Comparison of ENCODE assay signal across 18 mouse cellular contexts in the genomic region with DNA sequence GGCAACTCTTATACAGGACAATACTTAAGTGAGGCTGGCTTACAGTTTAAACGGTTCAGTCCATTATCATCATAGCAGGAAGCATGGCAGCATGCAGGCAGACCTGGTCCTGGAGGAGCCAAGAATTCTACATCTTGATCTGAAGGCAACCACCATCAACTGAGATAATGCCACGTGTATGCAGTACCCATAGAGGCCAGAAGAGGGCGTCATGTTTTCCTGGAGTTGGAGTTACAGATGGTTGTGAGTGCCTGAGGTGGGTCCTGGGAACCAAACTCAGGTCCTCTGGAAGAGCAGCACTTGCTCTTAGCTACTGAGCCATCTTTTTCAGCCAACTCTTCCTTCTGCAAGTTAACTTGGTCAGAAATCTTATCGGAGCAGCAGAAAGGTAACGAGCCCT.
A peak's percentile ranks its signal among the peaks of the same experiment; 100 is the strongest.
DNase-seq lines count a peak whose midpoint lies in the region; ATAC-seq and TF ChIP-seq lines count a peak whose summit lies in the region.
"Had no signal": no experiment of that assay in that cellular context is flagged by ENCODE, and none has a peak within 500 bp of the region (broad histone marks: within the 10 kb centered on the region; RNA-seq: fewer than 3 reads in every experiment).

No protein-coding gene starts in this region.

- WGBS in heart, adult 2 months = 77% methylated on average over 5 of the region's 5 CpGs
- 83% methylated on average over 5 of the region's 5 CpGs for WGBS in liver, postnatal 0 days (ENCODE audit: insufficient replicate concordance)
- 80% methylated on average over 5 of the region's 5 CpGs for WGBS in liver, embryonic 11.5 days

- TF ChIP-seq EP300 in heart, adult 2 months (IDR thresholded peaks at IDR 0.05; ENCODE audit: insufficient read depth, low read depth, low read length) = no peak
- TF ChIP-seq EP300 in liver, postnatal 0 days (IDR thresholded peaks at IDR 0.05; ENCODE audit: low read depth) = no peak

- H3K9me3 ChIP-seq in liver, postnatal 0 days (ENCODE audit: low read length) = no peaks in the 10 kb centered on the region; the same call in 1 of the 2 replicates
- 0 out of 2 replicates have a peak, but pooled peaks cover 4% of the 10 kb centered on the region for H3K9me3 ChIP-seq in liver, embryonic 11.5 days (ENCODE audit: control insufficient read depth, low read length)
- H3K9me3 ChIP-seq in G1E (replicated peaks) = peaks cover 10% of the 10 kb centered on the region
- H3K9me3 ChIP-seq: midbrain, embryonic 15.5 days had no signal

- TF ChIP-seq CTCF in heart, adult 2 months (IDR thresholded peaks at IDR 0.05) = peak; percentile 27; the same call in 1 of the 2 replicates
- peak; percentile 39 for TF ChIP-seq CTCF in liver, postnatal 0 days (IDR thresholded peaks at IDR 0.05; ENCODE audit: low read depth)
- TF ChIP-seq CTCF in G1E (IDR thresholded peaks at IDR 0.05; ENCODE audit: low read depth, low read length) = peak; percentile 48; the same call in 1 of the 2 replicates

- no peaks in the 10 kb centered on the region for H3K79me2 ChIP-seq in heart, adult 2 months (replicated peaks; ENCODE audit: control insufficient read depth, insufficient read depth, low read length)

- H3K4me2 ChIP-seq in liver, postnatal 0 days (ENCODE audit: low read depth, low read length) = no peak overlapping the region
- H3K4me2 ChIP-seq in liver, embryonic 11.5 days = no peak overlapping the region
- H3K4me2 ChIP-seq: embryonic facial prominence, embryonic 13.5 days; heart, embryonic 11.5 days; hindbrain, embryonic 15.5 days; midbrain, embryonic 15.5 days had no signal

- intact Hi-C loops in heart, adult 2 months (cut with DNase I) = no loop called here

- TF ChIP-seq POLR2A in heart, adult 2 months (IDR thresholded peaks at IDR 0.05; ENCODE audit: insufficient read depth, low read depth, low read length) = no peak

- H3K36me3 ChIP-seq in heart, adult 2 months (ENCODE audit: control insufficient read depth, insufficient read depth, low read length) = no peaks in the 10 kb centered on the region
- no peaks in the 10 kb centered on the region for H3K36me3 ChIP-seq in liver, postnatal 0 days (replicated peaks; ENCODE audit: insufficient read depth, low read length)
- H3K36me3 ChIP-seq in liver, embryonic 11.5 days (ENCODE audit: control insufficient read depth, insufficient read depth, low read length) = no peaks in the 10 kb centered on the region
- no peaks in the 10 kb centered on the region for H3K36me3 ChIP-seq in G1E (replicated peaks)
- H3K36me3 ChIP-seq in splenic B cell, adult 2 months (ENCODE audit: control insufficient read depth, insufficient read depth, low read length, poor library complexity, severe bottlenecking) = no peaks in the 10 kb centered on the region
- H3K36me3 ChIP-seq: embryonic facial prominence, embryonic 13.5 days; hindbrain, embryonic 15.5 days; midbrain, embryonic 15.5 days had no signal

- H3K4me1 ChIP-seq in heart, adult 2 months (ENCODE audit: control insufficient read depth, insufficient read depth, low read length) = no peaks in the 10 kb centered on the region
- H3K4me1 ChIP-seq in liver, postnatal 0 days (ENCODE audit: insufficient read depth) = no peaks in the 10 kb centered on the region
- no peaks in the 10 kb centered on the region for H3K4me1 ChIP-seq in liver, embryonic 11.5 days (replicated peaks; ENCODE audit: control insufficient read depth, insufficient read depth, low read length)
- H3K4me1 ChIP-seq in G1E (ENCODE audit: insufficient read depth, low read depth, low read length) = no peaks in the 10 kb centered on the region

- no peak overlapping the region for H3K9ac ChIP-seq in heart, adult 2 months (ENCODE audit: low read depth, low read length)
- no peak overlapping the region for H3K9ac ChIP-seq in liver, postnatal 0 days (replicated peaks)
- no peak overlapping the region for H3K9ac ChIP-seq in liver, embryonic 11.5 days (ENCODE audit: low read depth, low read length)
- H3K9ac ChIP-seq: embryonic facial prominence, embryonic 13.5 days; hindbrain, embryonic 15.5 days; midbrain, embryonic 15.5 days had no signal

- no peak for ATAC-seq in liver, postnatal 0 days
- no peak for ATAC-seq in liver, embryonic 11.5 days (replicated peaks; ENCODE audit: low FRiP score)
- no peak for ATAC-seq in G1E (ENCODE audit: extremely low read depth, insufficient number of reproducible peaks, low FRiP score, poor library complexity, severe bottlenecking)
- ATAC-seq: midbrain, embryonic 15.5 days had no signal

- no peak for DNase-seq in heart, adult 2 months
- DNase-seq in heart, adult 8-10 months (ENCODE audit: low spot score) = no peak
- DNase-seq in liver, postnatal 0 days = no peak
- no peak for DNase-seq in liver, embryonic 11.5 days (ENCODE audit: low spot score)
- DNase-seq in G1E (ENCODE audit: low spot score) = no peak
- DNase-seq in splenic B cell, adult 2 months (ENCODE audit: low read depth, low spot score) = peak; percentile 5
- no peak for DNase-seq in embryo, embryonic 9.5 days (ENCODE audit: extremely low spot score)
- DNase-seq: cerebellum, adult 18-20 months; gastrocnemius, postnatal 25 days; kidney, adult 2 months; kidney, postnatal 25 days; lung, postnatal 10 days; thymus, postnatal 36 days had no signal

- no peak overlapping the region for H3K27ac ChIP-seq in heart, adult 2 months
- H3K27ac ChIP-seq in liver, postnatal 0 days (ENCODE audit: low read depth) = no peak overlapping the region
- no peak overlapping the region for H3K27ac ChIP-seq in liver, embryonic 11.5 days (ENCODE audit: low read depth, low read length)
- H3K27ac ChIP-seq: embryonic facial prominence, embryonic 13.5 days; hindbrain, embryonic 15.5 days; midbrain, embryonic 15.5 days had no signal

- no peaks in the 10 kb centered on the region; the same call in 1 of the 2 replicates for H3K27me3 ChIP-seq in heart, adult 2 months (ENCODE audit: control insufficient read depth, insufficient read depth, low read length)
- no peaks in the 10 kb centered on the region for H3K27me3 ChIP-seq in liver, postnatal 0 days (ENCODE audit: insufficient read depth, low read length)
- H3K27me3 ChIP-seq in liver, embryonic 11.5 days (replicated peaks; ENCODE audit: control insufficient read depth, insufficient read depth, low read length) = no peaks in the 10 kb centered on the region
- peaks cover 5% of the 10 kb centered on the region; the same call in 1 of the 2 replicates for H3K27me3 ChIP-seq in G1E (ENCODE audit: insufficient read depth, low read length)
- H3K27me3 ChIP-seq in splenic B cell, adult 2 months (ENCODE audit: control insufficient read depth, insufficient read depth, low read length, poor library complexity, severe bottlenecking) = no peaks in the 10 kb centered on the region
- H3K27me3 ChIP-seq: embryonic facial prominence, embryonic 13.5 days; hindbrain, embryonic 15.5 days; midbrain, embryonic 15.5 days had no signal

- H3K4me3 ChIP-seq in heart, adult 2 months = no peak overlapping the region
- H3K4me3 ChIP-seq in liver, postnatal 0 days (ENCODE audit: low read depth, low read length) = no peak overlapping the region
- no peak overlapping the region for H3K4me3 ChIP-seq in liver, embryonic 11.5 days (ENCODE audit: low read depth, low read length)
- H3K4me3 ChIP-seq in G1E (ENCODE audit: low read depth, low read length) = no peak overlapping the region
- H3K4me3 ChIP-seq: embryonic facial prominence, embryonic 13.5 days; hindbrain, embryonic 15.5 days; megakaryocyte, embryonic 14.5 days; midbrain, embryonic 15.5 days had no signal
